Mouse (Mus musculus): ENCODE results near the gene Pabpc4. TPM values are rescaled to one million over a fixed set of nuclear protein-coding genes. Genes with fewer than 3 reads are reported as not detected.
"Not testable (repeated sequence)": the region's sequence is repeated elsewhere in the genome, so short reads cannot be mapped to it uniquely, and the experiment has no call there.

Gene Pabpc4
- polyA plus RNA-seq, 1 experiment from 2014 or later: 79.4 TPM

- H3K4me1 ChIP-seq (replicated peaks): no peaks in the 10 kb centered on the region
- peaks cover 10% of the 10 kb centered on the region for H3K27me3 ChIP-seq
- no peak overlapping the region for H3K4me3 ChIP-seq (replicated peaks)
- WGBS (ENCODE audit: insufficient replicate concordance): 57% methylated on average over 6 of the region's 6 CpGs
- H3K9me3 ChIP-seq (replicated peaks): no peaks in the 10 kb centered on the region
- ATAC-seq (ENCODE audit: insufficient read depth): no peak
- H3K36me3 ChIP-seq (replicated peaks): no peaks in the 10 kb centered on the region
- H3K9ac ChIP-seq: no peak overlapping the region
- no peak overlapping the region for H3K4me2 ChIP-seq
- H3K27ac ChIP-seq (replicated peaks): no peak overlapping the region
These were observed 66.8 kb downstream of the Pabpc4 start for GRCm38 (mm10) chr4:123328946-123329345.

GRCm38 (mm10) chr4:123331326-123331725, 69.2 kb downstream of the Pabpc4 start:
- WGBS (ENCODE audit: insufficient replicate concordance): 66% methylated on average over 4 of the region's 5 CpGs
- H3K4me3 ChIP-seq (replicated peaks): no peak overlapping the region
- no peak for ATAC-seq (ENCODE audit: insufficient read depth)

GRCm38 (mm10) chr4:123331961-123332360, 69.8 kb downstream of the Pabpc4 start:
- 78% methylated on average over 1 of the region's 1 CpGs for WGBS (ENCODE audit: insufficient replicate concordance)
- not testable (repeated sequence) for ATAC-seq (ENCODE audit: insufficient read depth)

More at GRCm38 (mm10) chr4:123331326-123331725, 69.2 kb downstream of the Pabpc4 start:
- H3K9ac ChIP-seq: no peak overlapping the region
- no peaks in the 10 kb centered on the region for H3K36me3 ChIP-seq (replicated peaks)
- no peaks in the 10 kb centered on the region for H3K4me1 ChIP-seq (replicated peaks)
- no peaks in the 10 kb centered on the region for H3K27me3 ChIP-seq
- H3K27ac ChIP-seq (replicated peaks): no peak overlapping the region
- H3K4me2 ChIP-seq: no peak overlapping the region
- H3K9me3 ChIP-seq (replicated peaks): no peaks in the 10 kb centered on the region

GRCm38 (mm10) chr4:123333151-123333550, 71.0 kb downstream of the Pabpc4 start:
- Histone ChIP-seq H3K27me3 (no peaks in the 10 kb centered on the region), H3K4me2 (no peak overlapping the region), H3K27ac (replicated peaks) (no peak overlapping the region), H3K4me3 (replicated peaks) (no peak overlapping the region), H3K4me1 (replicated peaks) (no peaks in the 10 kb centered on the region), H3K36me3 (replicated peaks) (no peaks in the 10 kb centered on the region), H3K9me3 (replicated peaks) (no peaks in the 10 kb centered on the region), H3K9ac (no peak overlapping the region)
- no peak for ATAC-seq (ENCODE audit: insufficient read depth)
- 77% methylated on average over 4 of the region's 4 CpGs for WGBS (ENCODE audit: insufficient replicate concordance)

More at GRCm38 (mm10) chr4:123331961-123332360, 69.8 kb downstream of the Pabpc4 start:
- not testable (repeated sequence) for H3K27me3 ChIP-seq; H3K4me2 ChIP-seq; H3K36me3 ChIP-seq (replicated peaks); H3K4me1 ChIP-seq (replicated peaks); H3K27ac ChIP-seq (replicated peaks); H3K4me3 ChIP-seq (replicated peaks); H3K9ac ChIP-seq; H3K9me3 ChIP-seq (replicated peaks)

- Histone ChIP-seq H3K9ac (no peak overlapping the region), H3K27me3 (peaks cover 4% of the 10 kb centered on the region; the same call in 1 of the 2 replicates), H3K9me3 (replicated peaks) (no peaks in the 10 kb centered on the region), H3K27ac (replicated peaks) (no peak overlapping the region), H3K4me3 (replicated peaks) (no peak overlapping the region), H3K4me1 (replicated peaks) (no peaks in the 10 kb centered on the region), H3K4me2 (no peak overlapping the region), H3K36me3 (replicated peaks) (no peaks in the 10 kb centered on the region)
- ATAC-seq (ENCODE audit: insufficient read depth): no peak
- 57% methylated on average over 3 of the region's 3 CpGs for WGBS (ENCODE audit: insufficient replicate concordance)
These were observed 72.0 kb downstream of the Pabpc4 start for GRCm38 (mm10) chr4:123334177-123334576.

- not testable (repeated sequence) for H3K9me3 ChIP-seq (replicated peaks); H3K4me1 ChIP-seq (replicated peaks); H3K4me2 ChIP-seq; H3K36me3 ChIP-seq (replicated peaks); ATAC-seq (ENCODE audit: insufficient read depth); H3K9ac ChIP-seq; H3K4me3 ChIP-seq (replicated peaks); H3K27me3 ChIP-seq; H3K27ac ChIP-seq (replicated peaks)
- WGBS (ENCODE audit: insufficient replicate concordance): 79% methylated on average over 10 of the region's 10 CpGs
These were observed 73.1 kb downstream of the Pabpc4 start for GRCm38 (mm10) chr4:123335244-123335643.

GRCm38 (mm10) chr4:123335796-123336585, 73.8 kb downstream of the Pabpc4 start:
- Histone ChIP-seq H3K27me3 (peaks cover 15% of the 10 kb centered on the region), H3K9me3 (replicated peaks) (no peaks in the 10 kb centered on the region), H3K4me3 (replicated peaks) (no peak overlapping the region), H3K4me2 (no peak overlapping the region), H3K36me3 (replicated peaks) (no peaks in the 10 kb centered on the region), H3K4me1 (replicated peaks) (no peaks in the 10 kb centered on the region), H3K9ac (no peak overlapping the region), H3K27ac (replicated peaks) (no peak overlapping the region)
- no peak for ATAC-seq (ENCODE audit: insufficient read depth)
- 58% methylated on average over 14 of the region's 14 CpGs for WGBS (ENCODE audit: insufficient replicate concordance)

- peaks cover 9% of the 10 kb centered on the region for H3K4me1 ChIP-seq (replicated peaks)
These were observed 75.5 kb downstream of the Pabpc4 start for GRCm38 (mm10) chr4:123337693-123338092.

GRCm38 (mm10) chr4:123340232-123340631, 78.1 kb downstream of the Pabpc4 start:
- Histone ChIP-seq H3K36me3 (replicated peaks) (no peaks in the 10 kb centered on the region), H3K9me3 (replicated peaks) (no peaks in the 10 kb centered on the region), H3K9ac (no peak overlapping the region), H3K27me3 (peaks cover 57% of the 10 kb centered on the region), H3K4me3 (replicated peaks) (no peak overlapping the region), H3K4me2 (no peak overlapping the region), H3K27ac (replicated peaks) (no peak overlapping the region), H3K4me1 (replicated peaks) (peaks cover 18% of the 10 kb centered on the region)
- ATAC-seq (ENCODE audit: insufficient read depth): no peak
- WGBS (ENCODE audit: insufficient replicate concordance): 43% methylated on average over 5 of the region's 5 CpGs

More at GRCm38 (mm10) chr4:123337693-123338092, 75.5 kb downstream of the Pabpc4 start:
- WGBS (ENCODE audit: insufficient replicate concordance): 59% methylated on average over 4 of the region's 4 CpGs
- Histone ChIP-seq H3K9me3 (replicated peaks) (no peaks in the 10 kb centered on the region), H3K27ac (replicated peaks) (no peak overlapping the region), H3K4me2 (no peak overlapping the region), H3K36me3 (replicated peaks) (no peaks in the 10 kb centered on the region), H3K9ac (no peak overlapping the region), H3K4me3 (replicated peaks) (no peak overlapping the region), H3K27me3 (peaks cover 32% of the 10 kb centered on the region)
- no peak for ATAC-seq (ENCODE audit: insufficient read depth)

GRCm38 (mm10) chr4:123342091-123342641, 80.0 kb downstream of the Pabpc4 start:
- peak overlapping the region; percentile 62 for H3K4me3 ChIP-seq (replicated peaks)
- no peaks in the 10 kb centered on the region for H3K9me3 ChIP-seq (replicated peaks)
- peak overlapping the region; percentile 88 for H3K4me2 ChIP-seq
- H3K4me1 ChIP-seq (replicated peaks): peaks cover 18% of the 10 kb centered on the region
- H3K27ac ChIP-seq (replicated peaks): no peak overlapping the region
- no peaks in the 10 kb centered on the region for H3K36me3 ChIP-seq (replicated peaks)
- WGBS (ENCODE audit: insufficient replicate concordance): 4% methylated on average over 43 of the region's 43 CpGs
- H3K9ac ChIP-seq: 0 out of 2 replicates have a peak overlapping the region, but pooled peaks have one; percentile 35
- H3K27me3 ChIP-seq: peaks cover 57% of the 10 kb centered on the region
- no peak for ATAC-seq (ENCODE audit: insufficient read depth)

- Histone ChIP-seq H3K4me1 (replicated peaks) (peaks cover 18% of the 10 kb centered on the region), H3K4me3 (replicated peaks) (peak within 1 kb of the TSS; percentile 62), H3K4me2 (peak within 1 kb of the TSS; percentile 88), H3K27me3 (peaks cover 57% of the 10 kb centered on the region), H3K9ac (peak within 1 kb of the TSS; percentile 35; the same call in 1 of the 2 replicates), H3K9me3 (replicated peaks) (no peaks in the 10 kb centered on the region), H3K36me3 (replicated peaks) (no peaks in the 10 kb centered on the region), H3K27ac (replicated peaks) (no peak within 1 kb of the TSS)
- ATAC-seq (ENCODE audit: insufficient read depth): peak; percentile 75
- under 1% methylated on average over 65 of the region's 65 CpGs for WGBS (ENCODE audit: insufficient replicate concordance)
These were observed 80.7 kb downstream of the Pabpc4 start, which contains the start of gene Bmp8a for GRCm38 (mm10) chr4:123342642-123343470. Bmp8a (minus strand) TSS chr4:123343252.

Data from liver, embryonic 15.5 days (tissue).